Mouse (Mus musculus) limb, embryonic 11.5 days (tissue): ENCODE results near the gene Ptpdc1. TPM values are rescaled to one million over a fixed set of nuclear protein-coding genes. Genes with fewer than 3 reads are reported as not detected.

ENCODE experiments used
- ATAC-seq: fragments of 200-750 bp; cut with Nextera tagmentation; 2 replicates; pipeline ENCODE4 v1.8.0; 2017; ENCODE audit warnings: low read depth; ENCODE audit not compliant: insufficient number of reproducible peaks, low FRiP score, low TSS enrichment
- DNase-seq: peaks from one replicate; pipeline ENCODE4 v3.0.0-alpha.2; 2015; ENCODE audit warnings: low spot score
- H3K27ac ChIP-seq: fragments of 300-500 bp; sonication (generic); replicated peaks from 2 replicates; pipeline ENCODE4 v1.5.1; 2014; ENCODE audit warnings: low read depth, mild to moderate bottlenecking, low read length
- H3K27me3 ChIP-seq: fragments of 300-500 bp; sonication (generic); 2 replicates; pipeline ENCODE4 v1.6.1; 2014; ENCODE audit warnings: mild to moderate bottlenecking, low read length, mixed read lengths; ENCODE audit not compliant: control insufficient read depth, insufficient read depth
- H3K36me3 ChIP-seq: fragments of 300-500 bp; sonication (generic); 2 replicates; pipeline ENCODE4 v1.6.1; 2014; ENCODE audit warnings: mild to moderate bottlenecking, low read length, moderate library complexity, mixed read lengths; ENCODE audit not compliant: control insufficient read depth, insufficient read depth
- H3K4me1 ChIP-seq: fragments of 300-500 bp; sonication (generic); 2 replicates; pipeline ENCODE4 v1.6.1; 2014; ENCODE audit warnings: low read length, mixed read lengths; ENCODE audit not compliant: control insufficient read depth, insufficient read depth
- H3K4me2 ChIP-seq: fragments of 300-500 bp; sonication (generic); 2 replicates; pipeline ENCODE4 v1.6.1; 2014; ENCODE audit warnings: low read depth, mild to moderate bottlenecking, moderate library complexity; ENCODE audit not compliant: severe bottlenecking
- H3K4me3 ChIP-seq: fragments of 300-500 bp; sonication (generic); 2 replicates; pipeline ENCODE4 v1.5.1; 2014; ENCODE audit warnings: low read depth, low read length
- H3K9ac ChIP-seq: fragments of 300-500 bp; sonication (generic); 2 replicates; pipeline ENCODE4 v1.6.1; 2014; ENCODE audit warnings: mild to moderate bottlenecking, low read length
- H3K9me3 ChIP-seq: fragments of 300-500 bp; sonication (generic); 2 replicates; pipeline ENCODE4 v1.6.1; 2016; ENCODE audit warnings: low read length; ENCODE audit not compliant: control insufficient read depth
- WGBS: fragments of 180-500 bp; shearing (Covaris S2); extraction: QIAGEN DNeasy Blood & Tissue Kit; methylation state at CpG from one replicate; pipeline ENCODE4 v1.1.7; 2014; 5-methylcytosine and 5-hydroxymethylcytosine counted together
- polyA plus RNA-seq: library from polyadenylated mRNA; unstranded; fragments of >200 nt; fragmentation: Nextera tagmentation; extraction: Ambion mirVana; gene quantifications from 2 replicates; pipeline ENCODE4 v1.2.1, GENCODE M21; 2014

Ptpdc1 gene
- polyA plus RNA-seq, 1 experiment from 2014 or later: 13.8 TPM

- ATAC-seq (no peak), DNase-seq (peak; percentile 68)
- Histone ChIP-seq H3K4me2 (no peak overlapping the region), H3K36me3 (no peaks in the 10 kb centered on the region), H3K4me3 (no peak overlapping the region), H3K27me3 (peaks cover 95% of the 10 kb centered on the region), H3K4me1 (peaks cover 19% of the 10 kb centered on the region; the same call in 1 of the 2 replicates), H3K9me3 (no peaks in the 10 kb centered on the region), H3K9ac (no peak overlapping the region), H3K27ac (no peak overlapping the region)
- WGBS: under 1% methylated on average over 39 of the region's 39 CpGs
Observed at GRCm38 (mm10) chr13:48664916-48665655, 39.6 kb upstream of the Ptpdc1 start.

GRCm38 (mm10) chr13:48663988-48664339 lies 38.5 kb upstream of the Ptpdc1 start:
- DNase-seq (peak; percentile 65), ATAC-seq (no peak)
- H3K9ac ChIP-seq: no peak overlapping the region
- H3K9me3 ChIP-seq: no peaks in the 10 kb centered on the region
- no peaks in the 10 kb centered on the region for H3K36me3 ChIP-seq
- peaks cover 21% of the 10 kb centered on the region for H3K4me1 ChIP-seq
- peaks cover 95% of the 10 kb centered on the region for H3K27me3 ChIP-seq
- H3K27ac ChIP-seq: no peak overlapping the region
- no peak overlapping the region for H3K4me2 ChIP-seq
- WGBS: 4% methylated on average over 7 of the region's 7 CpGs
- H3K4me3 ChIP-seq: no peak overlapping the region; the same call in 1 of the 2 replicates

- ATAC-seq (no peak), DNase-seq (peak; percentile 75)
- no peak overlapping the region; the same call in 1 of the 2 replicates for H3K9ac ChIP-seq
- peaks cover 95% of the 10 kb centered on the region for H3K27me3 ChIP-seq
- H3K27ac ChIP-seq: no peak overlapping the region
- 1% methylated on average over 54 of the region's 54 CpGs for WGBS
- no peaks in the 10 kb centered on the region for H3K36me3 ChIP-seq
- H3K4me1 ChIP-seq: peaks cover 26% of the 10 kb centered on the region
- no peaks in the 10 kb centered on the region for H3K9me3 ChIP-seq
- H3K4me2 ChIP-seq: peak overlapping the region; percentile 95
- H3K4me3 ChIP-seq: peak overlapping the region; percentile 39
Observed at GRCm38 (mm10) chr13:48663211-48663987, 37.9 kb upstream of the Ptpdc1 start.

GRCm38 (mm10) chr13:48662431-48663143 lies 37.1 kb upstream of the Ptpdc1 start, which contains the start of gene Barx1:
TSS of gene Barx1 (plus strand) at chr13:48662998.
- Histone ChIP-seq H3K4me2 (peak within 1 kb of the TSS; percentile 95), H3K4me3 (peak within 1 kb of the TSS; percentile 39), H3K36me3 (no peaks in the 10 kb centered on the region), H3K27ac (no peak within 1 kb of the TSS), H3K9me3 (no peaks in the 10 kb centered on the region), H3K9ac (no peak within 1 kb of the TSS; the same call in 1 of the 2 replicates), H3K4me1 (peaks cover 26% of the 10 kb centered on the region), H3K27me3 (peaks cover 95% of the 10 kb centered on the region)
- DNase-seq (peak; percentile 55), ATAC-seq (0 out of 2 replicates have a peak, but pooled peaks have one; percentile 35)
- WGBS: under 1% methylated on average over 36 of the region's 73 CpGs

- no peak overlapping the region for H3K4me3 ChIP-seq
- no peak overlapping the region for H3K4me2 ChIP-seq
- no peak overlapping the region for H3K9ac ChIP-seq
- H3K9me3 ChIP-seq: no peaks in the 10 kb centered on the region
- ATAC-seq: no peak
- no peak overlapping the region for H3K27ac ChIP-seq
- no peaks in the 10 kb centered on the region for H3K36me3 ChIP-seq
- H3K4me1 ChIP-seq: peaks cover 26% of the 10 kb centered on the region
- DNase-seq: peak; percentile 28
- 3% methylated on average over 1 of the region's 1 CpGs for WGBS
- H3K27me3 ChIP-seq: peaks cover 96% of the 10 kb centered on the region
Observed at GRCm38 (mm10) chr13:48661561-48661960, 36.1 kb upstream of the Ptpdc1 start.

GRCm38 (mm10) chr13:48660741-48661140 lies 35.3 kb upstream of the Ptpdc1 start:
- no peaks in the 10 kb centered on the region for H3K9me3 ChIP-seq
- H3K4me3 ChIP-seq: no peak overlapping the region
- H3K27me3 ChIP-seq: peaks cover 96% of the 10 kb centered on the region
- no peak overlapping the region for H3K27ac ChIP-seq
- H3K4me2 ChIP-seq: no peak overlapping the region
- DNase-seq (peak; percentile 27), ATAC-seq (no peak)
- 12% methylated on average over 6 of the region's 6 CpGs for WGBS
- H3K36me3 ChIP-seq: no peaks in the 10 kb centered on the region
- H3K4me1 ChIP-seq: peaks cover 23% of the 10 kb centered on the region
- no peak overlapping the region for H3K9ac ChIP-seq

GRCm38 (mm10) chr13:48660221-48660734 lies 34.8 kb upstream of the Ptpdc1 start:
- no peaks in the 10 kb centered on the region for H3K9me3 ChIP-seq
- no peaks in the 10 kb centered on the region for H3K36me3 ChIP-seq
- no peak overlapping the region for H3K27ac ChIP-seq
- peaks cover 94% of the 10 kb centered on the region for H3K27me3 ChIP-seq
- H3K4me1 ChIP-seq: peaks cover 23% of the 10 kb centered on the region
- no peak overlapping the region for H3K9ac ChIP-seq
- H3K4me2 ChIP-seq: no peak overlapping the region
- H3K4me3 ChIP-seq: no peak overlapping the region
- DNase-seq: peak; percentile 66
- ATAC-seq: no peak
- WGBS: under 1% methylated on average over 11 of the region's 11 CpGs
